18 mouse cellular contexts compared by ENCODE assay signal in the genomic region with DNA sequence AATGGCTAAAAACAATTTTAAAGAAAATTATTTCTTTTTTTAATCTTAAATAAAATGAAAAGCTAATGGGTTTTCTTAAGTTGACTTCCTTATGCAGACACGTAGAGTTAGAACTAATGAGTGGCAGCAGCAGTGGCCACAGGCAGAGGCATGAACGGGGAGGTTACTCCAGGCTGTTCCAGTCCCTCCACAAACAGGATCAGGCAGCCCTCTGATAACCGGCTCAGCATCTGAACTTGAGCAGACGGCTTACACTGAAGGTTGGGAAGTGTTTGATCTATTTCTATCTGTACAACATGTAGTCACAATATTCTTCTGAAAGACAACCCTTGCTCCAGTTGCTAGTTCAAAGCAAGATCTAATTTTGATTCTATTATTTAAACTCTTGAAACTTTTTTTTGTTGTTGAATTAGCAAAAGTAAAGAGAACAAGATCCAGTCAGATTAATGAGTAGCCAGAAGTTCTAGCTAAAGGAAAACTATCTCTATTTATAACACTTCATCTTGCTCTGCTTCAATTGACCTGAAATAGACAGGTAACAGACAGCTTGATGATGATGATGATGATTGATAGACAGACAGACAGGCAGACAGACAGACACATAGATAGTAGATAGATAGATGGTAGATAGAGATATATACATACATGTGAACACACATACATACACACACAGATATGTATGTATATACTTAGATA.
A peak's percentile ranks its signal among the peaks of the same experiment; 100 is the strongest.
DNase-seq lines count a peak whose midpoint lies in the region; ATAC-seq and TF ChIP-seq lines count a peak whose summit lies in the region.
"Had no signal": no experiment of that assay in that cellular context is flagged by ENCODE, and none has a peak within 500 bp of the region (broad histone marks: within the 10 kb centered on the region; RNA-seq: fewer than 3 reads in every experiment).

No protein-coding gene starts in this region.

- H3K9ac ChIP-seq in heart, embryonic 12.5 days, result no peak overlapping the region
- H3K9ac ChIP-seq in liver, embryonic 14.5 days (replicated peaks), result no peak overlapping the region
- H3K9ac ChIP-seq: forebrain, embryonic 13.5 days; limb, embryonic 13.5 days; midbrain, embryonic 15.5 days had no signal

- ATAC-seq in heart, embryonic 12.5 days (ENCODE audit: insufficient number of reproducible peaks, low FRiP score), result 0 out of 2 replicates have a peak, but pooled peaks have one; percentile 25
- peak; percentile 39; the same call in 1 of the 2 replicates for ATAC-seq in liver, embryonic 14.5 days (ENCODE audit: insufficient read depth)
- no peak for ATAC-seq in frontal cortex, adult (ENCODE audit: low TSS enrichment)
- no peak for ATAC-seq in megakaryocyte progenitor cell, adult 5-6 weeks (replicated peaks; ENCODE audit: poor library complexity)
- ATAC-seq: forebrain, embryonic 13.5 days; inflammation-experienced regulatory T-cells, adult 6 months; midbrain, embryonic 15.5 days had no signal

- no peak overlapping the region for H3K4me3 ChIP-seq in heart, embryonic 12.5 days
- no peak overlapping the region for H3K4me3 ChIP-seq in liver, embryonic 14.5 days (ENCODE audit: insufficient read depth in 1 of 2, low read depth in 2 of 2, low read length in 2 of 2)
- H3K4me3 ChIP-seq: embryonic facial prominence, embryonic 10.5 days; forebrain, embryonic 13.5 days; limb, embryonic 13.5 days; megakaryocyte, embryonic 14.5 days; midbrain, embryonic 15.5 days had no signal

- 25% methylated on average over 4 of the region's 4 CpGs for WGBS in heart, embryonic 12.5 days
- WGBS in liver, embryonic 14.5 days (ENCODE audit: insufficient replicate concordance), result 40% methylated on average over 4 of the region's 4 CpGs

- peaks cover 5% of the 10 kb centered on the region for H3K4me1 ChIP-seq in heart, embryonic 12.5 days (replicated peaks)
- H3K4me1 ChIP-seq in liver, embryonic 14.5 days (replicated peaks; ENCODE audit: control insufficient read depth in 2 of 2, insufficient read depth in 2 of 2, low read length in 1 of 2), result no peaks in the 10 kb centered on the region
- H3K4me1 ChIP-seq: embryonic facial prominence, embryonic 10.5 days; forebrain, embryonic 13.5 days; limb, embryonic 13.5 days; megakaryocyte, embryonic 14.5 days; midbrain, embryonic 15.5 days had no signal

- no peak overlapping the region for H3K4me2 ChIP-seq in heart, embryonic 12.5 days
- no peak overlapping the region for H3K4me2 ChIP-seq in liver, embryonic 14.5 days (ENCODE audit: low read depth)
- H3K4me2 ChIP-seq: forebrain, embryonic 13.5 days; heart, embryonic 11.5 days; limb, embryonic 13.5 days; midbrain, embryonic 15.5 days had no signal

- H3K36me3 ChIP-seq in heart, embryonic 12.5 days, result no peaks in the 10 kb centered on the region
- no peaks in the 10 kb centered on the region for H3K36me3 ChIP-seq in liver, embryonic 14.5 days (replicated peaks; ENCODE audit: control insufficient read depth, insufficient read depth, low read depth)
- H3K36me3 ChIP-seq: embryonic facial prominence, embryonic 10.5 days; limb, embryonic 13.5 days; midbrain, embryonic 15.5 days had no signal

- no peak for TF ChIP-seq EP300 in liver, embryonic 14.5 days (IDR thresholded peaks at IDR 0.05; ENCODE audit: low read depth)

- TF ChIP-seq CTCF in liver, embryonic 14.5 days (IDR thresholded peaks at IDR 0.05; ENCODE audit: low read depth), result no peak

- no peak overlapping the region for H3K27ac ChIP-seq in heart, embryonic 12.5 days (ENCODE audit: poor library complexity, severe bottlenecking)
- H3K27ac ChIP-seq in liver, embryonic 14.5 days, result no peak overlapping the region
- H3K27ac ChIP-seq: embryonic facial prominence, embryonic 10.5 days; forebrain, embryonic 13.5 days; limb, embryonic 13.5 days; midbrain, embryonic 15.5 days had no signal

- H3K9me3 ChIP-seq in heart, embryonic 12.5 days (replicated peaks), result no peaks in the 10 kb centered on the region
- H3K9me3 ChIP-seq in liver, embryonic 14.5 days (ENCODE audit: control insufficient read depth, low read length), result no peaks in the 10 kb centered on the region
- H3K9me3 ChIP-seq: embryonic facial prominence, embryonic 10.5 days; forebrain, embryonic 13.5 days; limb, embryonic 13.5 days; megakaryocyte, embryonic 14.5 days; midbrain, embryonic 15.5 days had no signal

- no peak for DNase-seq in heart, postnatal 25 days (ENCODE audit: low spot score)
- peak; percentile 28 for DNase-seq in ovary, adult 18-20 months (ENCODE audit: low spot score)
- DNase-seq in ovary, postnatal 14 days (ENCODE audit: low spot score), result no peak
- DNase-seq in liver, embryonic 14.5 days (ENCODE audit: low read depth in 3 of 3, low spot score in 3 of 3), result no peak
- no peak for DNase-seq in spleen, adult 18-20 months
- DNase-seq: cerebellum, postnatal 36 days; gastrocnemius, postnatal 36 days; thymus, postnatal 14 days had no signal

- intact Hi-C loops in heart, postnatal 25 days (cut with DNase I), result loop anchor here (5.0 kb wide), 1 partner anchor 406 kb away; no protein-coding TSS in a partner anchor

- no peaks in the 10 kb centered on the region for H3K27me3 ChIP-seq in heart, embryonic 12.5 days (replicated peaks)
- H3K27me3 ChIP-seq in liver, embryonic 14.5 days (ENCODE audit: control insufficient read depth, insufficient read depth, low read length), result no peaks in the 10 kb centered on the region
- H3K27me3 ChIP-seq: forebrain, embryonic 13.5 days; limb, embryonic 13.5 days; megakaryocyte, embryonic 14.5 days; midbrain, embryonic 15.5 days had no signal

Comparison
In these comparisons a context has a peak if more than half of its experiments do, and no peak if none do; other contexts are left out.
1. ATAC-seq: peak in heart, embryonic 12.5 days (single experiment) and liver, embryonic 14.5 days (single experiment); none in frontal cortex, adult (single experiment) and megakaryocyte progenitor cell, adult 5-6 weeks (single experiment).